Mouse (Mus musculus): ENCODE data around the gene Pigu. TPM values are rescaled to one million over a fixed set of nuclear protein-coding genes. Genes with fewer than 3 reads are reported as not detected.

Pigu gene
- total RNA-seq, 4 experiments from 2014 or later = 25.0 to 28.0 (median 26.5) TPM

DNA sequence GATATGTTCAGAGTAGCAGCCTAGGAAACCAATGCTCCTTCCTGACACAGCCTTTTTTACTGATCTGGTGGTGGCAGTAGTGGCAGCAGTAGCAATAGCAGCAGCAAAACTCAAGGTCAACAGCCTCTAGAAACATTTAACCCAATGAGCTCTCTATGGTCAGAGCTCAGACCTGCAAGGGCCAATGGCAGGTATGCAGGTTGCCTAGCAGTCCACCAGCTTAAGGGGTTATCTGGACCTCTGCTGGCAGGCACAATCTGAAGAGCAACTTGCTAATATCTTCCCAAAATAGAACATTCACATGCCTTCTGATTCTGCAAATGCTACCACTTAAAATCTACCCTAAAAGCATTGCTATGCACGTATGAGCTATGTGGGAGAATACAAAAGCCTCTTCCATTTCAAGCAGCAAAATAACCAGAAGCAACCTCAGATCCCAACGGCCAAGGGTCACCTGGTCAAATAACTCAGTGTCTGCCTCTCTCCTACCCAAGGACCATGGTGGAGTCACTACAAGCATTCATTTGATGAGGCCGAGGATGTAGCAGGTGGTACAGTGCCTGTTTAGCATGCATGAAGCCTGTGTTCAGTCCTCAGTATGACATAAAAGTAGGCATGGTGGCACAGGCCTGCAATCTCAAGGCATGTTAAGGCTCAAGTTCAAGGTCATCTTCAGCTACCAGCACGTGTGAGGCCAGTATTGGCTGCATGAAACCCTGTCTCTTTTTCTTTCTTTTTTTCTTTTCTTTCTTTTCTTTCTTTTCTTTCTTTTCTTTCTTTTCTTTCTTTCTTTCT is 69.6 kb downstream of the Pigu start:
- DNase-seq (ENCODE audit: low spot score) = peak; percentile 19

GRCm38 (mm10) chr2:155285744-155286143 is 71.5 kb downstream of the Pigu start:
- DNase-seq (ENCODE audit: low spot score) = no peak

DNA sequence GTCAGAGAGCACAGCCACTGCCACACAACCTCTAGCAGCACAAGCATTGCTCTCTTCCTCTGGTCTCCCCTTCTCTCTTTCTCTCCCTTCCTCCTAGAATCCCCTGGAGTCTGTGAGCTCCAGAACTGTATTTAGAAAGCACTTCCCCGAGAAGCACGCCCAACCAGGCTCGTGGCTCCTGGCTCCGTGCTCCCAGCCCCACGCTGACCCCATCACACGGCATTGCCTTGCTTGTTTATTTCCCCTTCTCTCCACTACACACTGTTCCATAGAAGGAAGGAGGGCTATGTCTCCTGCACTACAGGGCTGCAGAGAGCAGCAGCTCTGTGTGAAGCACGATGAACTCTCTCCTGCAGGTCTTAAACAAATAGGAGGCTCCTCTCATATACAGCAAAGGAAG is 72.6 kb downstream of the Pigu start:
- DNase-seq (ENCODE audit: low spot score) = peak; percentile 21

DNA sequence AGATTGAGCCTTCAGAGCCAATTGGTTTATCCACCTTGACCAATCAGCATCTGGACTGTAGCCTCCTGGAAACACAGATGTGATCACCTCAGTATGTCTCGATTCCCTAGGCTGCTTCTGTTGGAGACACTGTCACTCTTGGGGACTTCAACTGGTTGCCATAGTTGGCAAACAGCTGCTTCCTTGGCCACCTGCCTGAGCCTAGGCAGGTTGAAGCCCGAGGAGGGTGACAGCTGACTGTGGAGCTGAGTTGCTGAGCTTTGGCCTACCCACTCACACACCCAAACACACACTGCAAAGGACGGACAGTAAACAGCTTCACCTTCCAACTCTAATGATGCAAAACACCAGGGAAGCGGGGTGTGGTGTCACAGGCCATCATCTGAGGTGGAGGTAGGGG is 73.4 kb downstream of the Pigu start:
- peak; percentile 24 for DNase-seq (ENCODE audit: low spot score)

GRCm38 (mm10) chr2:155280116-155280515 is 77.1 kb downstream of the Pigu start:
- no peak for DNase-seq (ENCODE audit: low spot score)

GRCm38 (mm10) chr2:155279163-155279562 is 78.1 kb downstream of the Pigu start:
- DNase-seq (ENCODE audit: low spot score) = no peak

DNA sequence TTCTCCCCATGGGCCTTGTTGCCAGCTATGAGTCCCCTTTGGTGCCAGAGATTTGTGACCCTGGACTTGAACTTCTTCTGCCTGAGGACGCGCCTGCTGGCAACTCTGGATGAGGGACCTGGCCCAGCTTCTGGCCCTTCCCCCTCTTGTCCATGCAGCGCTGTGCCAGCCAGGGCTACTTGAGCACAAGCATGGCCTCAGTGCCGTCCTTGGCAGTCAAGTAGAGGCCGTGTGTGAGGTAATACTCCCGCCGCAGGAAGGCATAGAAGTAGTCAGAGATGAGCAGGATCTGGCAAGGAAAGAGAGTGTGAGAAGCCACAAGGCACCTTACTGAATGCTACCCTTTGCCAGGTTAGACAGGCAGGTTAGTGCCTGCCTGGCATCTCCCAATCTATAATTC is 78.9 kb downstream of the Pigu start:
- DNase-seq (ENCODE audit: low spot score) = peak; percentile 59

- peak; percentile 19 for DNase-seq (ENCODE audit: low spot score)
Measured at GRCm38 (mm10) chr2:155277721-155278120, 79.5 kb downstream of the Pigu start.

- DNase-seq (ENCODE audit: low spot score) = peak; percentile 38
Measured at GRCm38 (mm10) chr2:155276621-155277175, 80.5 kb downstream of the Pigu start.

DNA sequence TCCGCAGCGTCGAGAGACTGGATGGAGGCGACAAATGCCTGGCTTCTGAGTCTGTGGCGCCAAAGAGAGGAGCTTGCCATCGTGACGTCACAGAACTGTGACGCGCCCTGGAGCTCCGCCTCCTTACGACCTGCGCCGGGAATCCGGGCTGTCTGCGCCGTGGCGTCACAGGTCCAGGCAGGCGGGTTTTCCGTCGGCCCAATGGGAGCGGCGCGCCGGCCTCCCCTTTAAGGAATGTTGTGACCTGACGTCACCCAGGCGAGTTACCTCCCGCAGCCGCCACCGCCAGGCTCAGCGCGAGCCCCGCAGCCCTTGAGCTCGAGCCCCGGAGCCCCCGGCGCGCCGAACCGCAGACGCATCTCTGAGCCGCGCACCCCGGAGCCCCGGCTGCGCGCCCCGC is 81.0 kb downstream of the Pigu start, which contains the start of gene Map1lc3a:
Gene Map1lc3a (plus strand): TSS at position 103 of the 400 bp plus-strand sequence.
- DNase-seq (ENCODE audit: low spot score) = peak; percentile 95

- DNase-seq (ENCODE audit: low spot score) = no peak
Measured at GRCm38 (mm10) chr2:155273603-155274002, 83.6 kb downstream of the Pigu start.

DNA sequence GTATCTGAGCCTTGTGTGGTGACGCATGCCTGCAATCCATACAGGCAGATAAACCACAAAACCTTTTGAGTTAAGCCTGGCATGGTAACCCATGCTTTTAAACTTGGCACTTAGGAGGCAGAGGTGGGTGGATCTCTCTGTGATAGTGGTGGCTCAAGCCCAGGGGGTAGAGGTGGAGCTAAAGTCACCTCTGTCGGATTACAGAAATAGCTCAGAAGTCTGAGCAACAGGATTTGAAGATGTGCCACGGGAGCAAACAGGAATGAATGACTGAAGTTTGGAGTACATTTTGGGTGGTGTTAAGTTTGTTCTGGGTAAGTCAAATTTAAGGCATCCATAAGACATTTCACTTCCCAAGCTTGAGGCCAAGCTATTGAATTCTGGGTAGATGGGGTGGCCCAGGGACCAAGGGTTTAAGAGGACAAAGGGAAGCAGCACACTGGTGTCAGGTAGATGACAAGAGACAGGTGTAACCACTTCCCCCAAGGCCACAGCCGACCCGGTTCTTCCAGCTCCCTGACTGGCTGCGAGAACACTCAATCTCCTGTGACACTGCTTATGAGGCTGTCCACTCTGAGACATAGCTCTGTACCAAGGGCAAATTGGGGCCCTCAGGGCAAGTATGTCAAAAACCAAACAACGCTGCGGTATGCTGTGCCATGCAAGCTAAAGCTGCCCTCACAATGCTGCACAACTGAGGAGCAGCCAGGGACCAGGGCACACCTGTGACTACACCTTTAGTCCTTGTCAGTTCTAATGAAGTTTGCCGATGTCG is 84.6 kb downstream of the Pigu start:
- no peak for DNase-seq (ENCODE audit: low spot score)

GRCm38 (mm10) chr2:155271957-155272356 is 85.3 kb downstream of the Pigu start:
- no peak for DNase-seq (ENCODE audit: low spot score)

DNA sequence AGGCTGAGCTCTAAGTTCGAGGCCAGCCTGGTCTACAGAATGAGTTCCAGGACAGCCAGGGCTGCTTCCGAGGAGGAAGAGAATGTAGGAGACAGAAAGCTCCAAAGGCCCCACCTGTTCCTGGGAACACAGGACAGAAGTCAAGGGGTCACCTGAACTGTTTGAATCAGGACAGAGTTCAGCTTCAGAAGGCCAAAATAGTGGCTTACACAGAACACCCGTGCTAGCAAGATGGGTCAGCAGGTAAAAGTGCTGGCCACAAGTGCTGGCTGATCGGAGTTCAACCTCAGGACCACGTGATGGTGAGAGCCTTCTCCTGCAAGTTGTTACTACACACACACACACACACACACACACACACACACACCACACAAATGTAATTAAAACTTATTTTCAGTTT is 90.3 kb downstream of the Pigu start:
- DNase-seq (ENCODE audit: low spot score) = no peak

DNA sequence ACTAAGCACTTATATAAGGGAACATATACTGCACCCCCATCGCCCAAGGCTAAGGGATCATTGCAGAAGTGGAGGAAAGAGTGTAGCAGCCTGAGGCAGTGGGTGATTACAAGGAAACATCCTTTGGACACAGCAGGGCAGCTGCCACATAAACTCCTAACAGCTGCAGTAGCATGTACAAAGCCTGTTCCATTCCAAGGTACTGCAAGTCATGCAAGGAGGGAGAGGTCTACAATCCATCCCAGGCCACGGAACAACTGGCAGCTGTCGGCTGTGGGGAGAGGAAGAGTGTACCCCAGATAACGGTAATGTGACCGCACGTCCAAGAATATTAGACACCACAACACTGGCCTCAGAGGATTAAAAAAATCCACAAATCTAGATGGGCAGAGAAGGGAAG is 91.7 kb downstream of the Pigu start:
- DNase-seq (ENCODE audit: low spot score) = no peak

- DNase-seq (ENCODE audit: low spot score) = no peak
Measured at GRCm38 (mm10) chr2:155249588-155249987, 107.6 kb downstream of the Pigu start.

- DNase-seq (ENCODE audit: low spot score) = no peak
Measured at GRCm38 (mm10) chr2:155248718-155249117, 108.5 kb downstream of the Pigu start.

- DNase-seq (ENCODE audit: low spot score) = no peak
Measured at GRCm38 (mm10) chr2:155248206-155248605, 109.0 kb downstream of the Pigu start.

GRCm38 (mm10) chr2:155246231-155246630 is 111.0 kb downstream of the Pigu start:
- DNase-seq (ENCODE audit: low spot score) = no peak

GRCm38 (mm10) chr2:155242296-155242855 is 114.9 kb downstream of the Pigu start:
- DNase-seq (ENCODE audit: low spot score) = peak; percentile 19

DNA sequence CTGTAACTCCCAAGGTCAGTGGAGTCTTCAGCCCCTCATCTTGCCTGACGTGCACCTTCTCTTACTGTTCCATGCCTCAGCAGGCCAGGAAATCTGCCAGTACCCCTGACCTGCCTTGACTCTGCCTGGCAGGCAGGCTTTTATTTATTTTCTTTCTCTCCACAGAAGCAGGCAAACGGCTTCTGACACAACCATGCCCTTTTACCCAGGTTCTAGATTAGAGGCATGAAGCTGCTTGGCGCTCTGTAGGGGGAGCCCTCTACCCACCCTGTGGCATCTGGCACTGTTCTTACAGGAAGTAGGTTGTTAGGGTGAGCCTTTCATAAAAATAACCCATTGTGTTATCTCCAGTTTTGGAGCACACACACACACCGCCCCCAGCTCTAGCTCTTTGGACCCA is 116.3 kb downstream of the Pigu start:
- DNase-seq (ENCODE audit: low spot score) = peak; percentile 16

DNA sequence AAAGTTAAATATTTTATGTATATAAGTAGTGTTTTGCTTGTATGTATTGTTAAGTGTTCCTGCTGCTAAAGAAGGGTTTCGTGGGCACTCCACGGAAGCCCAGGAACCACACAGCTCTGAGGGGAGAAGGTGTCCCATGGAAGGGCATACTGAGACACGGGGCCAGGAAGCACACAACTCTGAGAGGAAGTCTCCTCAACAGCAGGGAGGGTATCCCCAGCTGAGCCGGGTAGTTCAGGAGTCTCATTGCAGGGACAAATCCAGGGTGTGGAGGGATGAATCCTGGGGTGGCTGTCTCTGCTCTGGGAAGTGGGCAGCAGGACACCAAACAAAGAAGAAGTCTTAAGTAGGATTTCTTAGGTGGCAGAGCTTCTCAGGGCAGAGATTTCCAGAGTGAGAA is 120.0 kb downstream of the Pigu start:
- DNase-seq (ENCODE audit: low spot score) = no peak
